Mouse (Mus musculus) MEL-GATA-1-ER (cell line): ENCODE measurements around the gene Stk11ip.
A peak's percentile ranks its signal among the peaks of the same experiment; 100 is the strongest.

Experiments
- DNase-seq: peaks from one replicate; pipeline ENCODE4 v3.0.0-alpha.2; 2012; ENCODE audit warnings: low read depth; ENCODE audit errors: extremely low read depth

Stk11ip gene

DNA sequence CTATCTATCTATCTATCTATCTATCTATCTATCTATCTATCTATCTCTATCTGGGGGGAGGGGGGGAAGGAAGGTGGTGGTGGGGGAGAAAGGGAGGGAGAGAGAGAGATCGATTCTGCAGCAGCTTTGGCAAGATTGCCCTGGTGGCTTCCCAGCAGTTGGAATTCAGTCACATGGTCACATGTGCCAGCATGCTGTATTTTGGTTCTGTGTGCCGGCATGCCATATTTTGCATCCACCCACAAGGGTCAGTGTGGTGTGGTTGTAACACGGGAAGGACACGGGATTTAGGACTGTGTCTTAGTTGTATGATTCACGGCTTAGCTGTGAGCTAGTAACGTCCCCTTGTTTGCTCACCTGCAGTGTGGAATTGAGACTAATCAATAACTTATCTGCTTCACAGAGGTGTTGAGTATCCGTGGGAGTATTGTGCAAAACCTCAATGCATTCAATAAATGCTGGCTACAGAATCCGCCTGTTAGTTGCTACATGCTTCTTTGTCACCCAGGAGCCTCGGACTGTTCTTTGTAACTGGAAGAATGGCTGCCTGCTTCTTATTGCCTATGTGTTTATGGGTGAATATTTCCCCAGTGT, 17.4 kb downstream of the Stk11ip start:
- no peak for DNase-seq

DNA sequence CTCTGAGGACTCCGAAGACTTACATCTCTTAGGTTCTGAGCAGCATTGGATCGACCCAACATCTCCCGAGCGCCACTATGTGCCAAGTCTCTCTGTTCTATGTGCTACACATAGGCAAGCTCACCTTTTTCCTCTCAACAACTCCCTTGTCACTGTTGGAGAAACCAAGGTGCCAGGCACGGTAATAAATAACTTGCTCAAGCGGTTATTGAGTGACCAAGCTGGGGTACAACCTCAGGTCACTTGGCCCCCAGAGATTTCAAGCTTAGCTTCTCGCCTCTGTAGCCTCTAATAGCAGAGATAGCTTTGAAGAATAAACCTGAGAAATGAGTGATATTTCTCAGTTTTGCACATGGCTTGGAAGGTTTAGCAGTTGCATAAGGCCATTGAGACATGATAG, 20.2 kb downstream of the Stk11ip start:
- no peak for DNase-seq

DNA sequence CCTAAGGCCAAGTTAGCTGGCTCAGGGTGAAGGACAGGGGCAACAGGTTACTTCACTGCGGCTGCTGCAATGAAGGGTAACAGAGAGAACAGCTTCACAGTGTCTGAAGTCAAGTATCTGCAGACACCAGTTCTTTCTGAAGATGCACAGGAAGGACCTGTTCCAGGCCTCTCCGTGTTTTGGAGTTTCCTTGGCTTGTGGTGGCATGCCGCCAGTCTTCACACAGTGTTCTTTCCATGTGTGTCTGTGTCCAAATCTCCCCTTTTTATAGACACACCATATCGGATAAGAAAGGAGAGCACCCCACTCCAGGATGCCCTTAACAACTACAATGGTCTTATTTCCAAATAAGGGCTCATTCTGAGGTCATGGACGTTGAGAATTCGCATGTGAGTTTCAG, 23.0 kb downstream of the Stk11ip start:
- DNase-seq, result no peak

DNA sequence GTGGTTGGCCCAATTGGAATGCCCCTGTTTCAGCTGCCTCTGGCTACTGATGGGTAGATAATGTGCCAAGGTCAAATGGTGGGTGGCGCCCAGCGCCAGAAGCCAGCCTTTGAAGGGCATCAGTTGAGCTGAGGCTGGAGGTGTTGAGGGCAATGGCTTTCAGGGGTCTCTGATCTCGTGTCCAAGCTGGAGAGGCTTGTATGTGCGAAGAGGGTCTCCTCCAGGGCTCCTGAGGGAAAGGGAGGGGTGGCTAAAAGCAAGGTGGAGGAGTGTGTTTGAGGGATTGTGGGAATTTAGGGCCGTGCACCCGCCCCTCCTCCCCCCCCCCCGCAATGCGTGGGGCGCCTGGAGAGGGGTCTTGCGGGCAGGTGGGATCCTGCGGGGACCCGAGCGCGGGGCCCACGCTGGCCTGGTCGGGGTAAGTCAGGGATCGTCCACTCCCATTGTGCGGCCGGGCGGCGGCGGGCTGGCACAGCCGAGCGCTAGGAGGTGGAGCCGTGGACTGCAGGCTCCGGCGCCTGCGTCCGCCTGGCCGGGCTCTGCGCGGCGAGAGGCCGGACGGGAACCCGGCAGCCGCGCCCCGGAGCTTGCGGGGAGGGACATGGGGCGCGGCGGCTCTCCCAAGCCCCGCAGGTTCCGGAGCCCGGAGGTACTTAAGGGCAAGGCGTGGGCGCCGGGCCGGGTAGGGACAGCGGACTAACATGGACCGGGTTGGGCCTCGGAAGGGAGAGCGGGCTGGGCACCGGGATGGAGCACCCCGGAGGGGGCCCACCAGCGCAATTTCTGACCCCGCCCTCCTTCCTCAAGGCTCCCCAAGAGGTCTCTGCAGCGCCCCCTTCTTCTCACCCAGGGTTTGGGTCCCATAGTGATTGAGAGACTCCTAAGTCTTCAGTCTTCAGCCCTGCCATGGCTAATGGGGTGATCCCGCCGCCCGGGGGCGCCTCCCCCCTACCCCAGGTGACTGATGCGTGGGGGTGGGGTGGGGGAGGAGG, 24.9 kb downstream of the Stk11ip start, which contains the start of gene Slc4a3:
TSS of gene Slc4a3 (plus strand) at position 302 of the 992 bp plus-strand sequence.
- no peak for DNase-seq

DNA sequence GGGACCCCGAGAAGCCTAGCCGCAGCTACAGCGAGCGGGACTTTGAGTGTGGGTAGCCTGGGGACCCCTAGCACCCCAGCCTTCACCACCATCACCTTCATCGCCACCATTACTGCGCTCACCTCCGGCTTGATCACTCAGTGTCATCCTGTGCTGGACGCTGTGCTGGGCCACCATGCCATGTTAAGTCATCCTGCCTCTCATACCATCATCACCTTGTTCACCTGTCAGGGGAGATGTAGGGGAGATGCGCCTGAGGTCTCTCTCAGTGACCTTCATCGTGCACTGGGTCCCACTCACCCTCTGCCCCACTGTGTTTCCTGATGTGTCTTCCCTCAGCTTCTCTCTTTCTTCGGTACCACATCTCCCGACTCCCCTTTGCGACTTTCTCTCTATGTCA, 26.0 kb downstream of the Stk11ip start:
- DNase-seq, result no peak

DNA sequence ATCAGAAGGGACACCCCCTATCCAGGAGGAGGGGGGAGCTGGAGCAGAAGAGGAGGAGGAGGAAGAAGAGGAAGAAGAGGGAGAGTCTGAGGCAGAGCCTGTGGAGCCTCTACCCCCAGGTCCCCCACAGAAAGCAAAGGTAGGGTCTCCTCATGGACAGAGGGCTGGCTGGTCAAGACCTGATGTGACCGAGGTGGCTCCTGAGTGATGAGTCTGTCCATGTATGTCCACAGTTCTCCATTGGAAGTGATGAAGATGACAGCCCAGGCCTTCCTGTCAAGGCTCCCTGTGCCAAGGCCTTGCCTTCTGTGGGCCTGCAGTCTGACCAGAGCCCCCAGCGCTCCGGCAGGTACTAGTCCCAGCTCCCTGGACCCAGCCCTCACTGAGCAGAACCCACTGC, 26.8 kb downstream of the Stk11ip start:
- DNase-seq, result no peak

DNA sequence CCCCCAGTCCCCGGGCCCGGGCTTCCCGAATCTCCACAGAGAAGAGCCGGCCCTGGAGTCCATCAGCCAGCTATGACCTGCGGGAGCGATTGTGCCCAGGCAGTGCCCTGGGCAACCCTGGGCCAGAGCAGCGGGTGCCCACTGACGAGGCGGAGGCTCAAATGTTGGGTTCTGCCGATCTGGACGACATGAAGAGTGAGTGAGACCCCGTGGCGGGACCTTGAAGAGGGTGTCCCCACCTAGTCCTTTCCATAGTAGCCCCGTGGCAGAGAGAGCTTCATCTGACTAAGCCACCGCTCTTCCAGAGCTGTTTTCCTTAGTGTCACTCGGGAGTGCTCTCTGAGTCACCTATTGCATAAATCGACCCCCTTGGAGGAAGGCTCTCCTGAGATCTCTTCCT, 27.5 kb downstream of the Stk11ip start:
- DNase-seq, result no peak

DNA sequence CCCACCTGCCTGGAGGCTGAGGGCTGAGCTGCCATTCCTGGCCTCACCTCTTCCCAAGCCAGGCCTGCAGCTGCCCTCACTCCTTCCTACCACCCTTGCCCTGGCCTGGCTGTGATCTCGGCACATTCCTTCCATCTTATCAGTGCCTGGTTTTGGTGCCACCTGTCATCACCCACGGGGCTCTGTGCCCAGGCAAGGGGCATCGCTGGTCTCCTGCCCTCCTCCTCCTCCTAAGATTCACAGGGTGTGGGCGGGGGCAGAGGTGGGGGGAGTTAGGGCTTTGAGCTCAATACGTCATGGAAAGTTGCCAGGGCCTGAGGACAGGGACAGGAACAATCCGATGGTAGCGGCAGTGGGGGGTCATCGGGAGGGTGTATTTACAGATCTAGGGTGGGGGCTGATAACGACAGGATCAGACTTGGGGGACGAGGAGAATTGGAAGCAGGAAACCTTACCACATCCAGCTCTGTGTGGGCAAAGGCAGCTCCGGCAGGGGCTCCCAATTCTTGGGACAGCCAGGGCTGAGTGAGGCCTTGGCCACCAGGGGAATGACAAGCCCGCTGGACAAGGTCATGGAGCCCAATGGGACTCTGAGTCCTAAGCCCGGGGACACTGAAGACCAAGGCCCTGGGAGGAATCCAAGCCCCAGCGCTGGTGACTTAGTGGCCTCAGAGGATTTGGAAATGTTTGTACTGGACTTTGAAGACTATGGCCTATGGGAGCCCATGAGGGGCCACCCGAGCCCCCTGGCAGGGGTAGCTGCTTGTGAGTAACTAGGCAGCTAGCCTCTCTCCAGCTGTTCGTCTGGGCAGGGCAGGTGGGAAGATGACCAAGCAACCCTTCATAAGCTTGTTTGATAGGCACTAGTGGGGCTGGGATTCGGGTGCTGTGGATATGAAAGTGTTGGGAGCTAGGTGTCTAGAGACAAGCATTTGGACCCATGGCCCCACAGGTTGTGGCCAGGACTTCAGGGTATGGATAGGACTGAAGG, 28.3 kb downstream of the Stk11ip start:
- DNase-seq, result no peak

DNA sequence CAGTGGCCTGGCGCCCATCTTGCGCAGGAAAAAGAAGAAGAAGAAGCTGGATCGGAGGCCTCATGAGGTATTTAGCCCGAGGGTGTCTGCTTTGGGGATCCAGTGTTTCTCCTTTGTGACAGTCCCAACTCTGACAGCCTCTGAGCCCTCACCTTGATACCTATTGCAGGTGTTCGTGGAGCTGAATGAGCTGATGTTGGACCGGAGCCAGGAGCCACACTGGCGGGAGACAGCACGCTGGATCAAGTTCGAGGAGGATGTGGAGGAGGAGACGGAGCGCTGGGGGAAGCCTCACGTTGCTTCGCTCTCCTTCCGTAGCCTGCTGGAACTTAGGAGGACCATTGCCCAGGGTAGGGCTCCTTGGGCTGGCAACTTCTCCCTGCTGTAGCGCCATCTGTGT, 29.3 kb downstream of the Stk11ip start:
- no peak for DNase-seq

DNA sequence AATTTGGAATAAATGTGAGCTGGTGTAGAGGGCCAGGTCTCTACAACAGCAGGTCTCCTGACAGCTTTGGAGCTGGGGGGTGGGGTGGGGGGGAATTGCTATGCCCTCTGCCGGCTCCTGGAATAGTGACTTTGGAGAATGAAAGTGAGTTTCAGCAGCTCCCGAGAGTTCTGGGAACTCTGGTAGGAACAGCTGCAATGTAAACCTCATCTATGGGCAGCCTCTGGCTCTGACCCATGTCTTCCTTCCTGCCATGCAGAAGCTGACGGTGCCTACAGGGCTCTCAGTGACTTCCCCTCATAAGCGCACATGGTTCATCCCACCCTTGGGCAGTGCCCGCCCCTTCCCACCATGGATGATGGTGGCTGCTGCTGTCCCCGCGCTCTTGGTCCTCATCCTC, 34.4 kb downstream of the Stk11ip start:
- DNase-seq, result no peak

DNA sequence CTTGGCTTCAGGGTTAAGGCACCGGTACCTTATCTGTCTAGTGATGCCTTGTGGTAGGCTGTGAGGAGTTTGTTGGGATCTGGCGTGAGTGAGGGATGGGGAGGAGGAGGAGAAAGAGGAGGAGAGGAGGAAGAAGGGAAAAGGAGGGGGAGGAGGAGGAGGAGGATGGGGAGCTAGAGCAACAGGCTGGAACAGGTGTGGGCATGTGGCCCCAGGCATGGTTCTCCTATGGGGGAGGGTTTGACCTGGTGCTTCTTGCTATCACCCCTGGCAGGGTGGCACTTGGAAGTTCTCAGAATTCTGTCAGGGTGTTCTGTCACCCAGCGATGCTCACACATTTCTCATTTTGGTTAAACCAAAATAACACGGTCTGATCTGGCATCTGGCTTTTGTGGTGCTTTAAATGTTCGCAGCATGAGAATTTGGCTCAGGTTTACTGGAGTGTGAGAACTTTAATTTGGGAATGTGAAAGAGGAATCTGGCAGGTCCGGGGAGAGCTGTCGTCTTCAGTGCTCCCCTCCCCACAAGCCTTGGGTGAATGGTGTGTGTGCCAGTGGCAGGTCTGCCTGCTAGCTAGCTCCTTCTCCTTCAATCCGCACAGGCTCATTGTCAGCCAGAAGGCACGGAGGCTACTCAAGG, 34.9 kb downstream of the Stk11ip start:
- no peak for DNase-seq

DNA sequence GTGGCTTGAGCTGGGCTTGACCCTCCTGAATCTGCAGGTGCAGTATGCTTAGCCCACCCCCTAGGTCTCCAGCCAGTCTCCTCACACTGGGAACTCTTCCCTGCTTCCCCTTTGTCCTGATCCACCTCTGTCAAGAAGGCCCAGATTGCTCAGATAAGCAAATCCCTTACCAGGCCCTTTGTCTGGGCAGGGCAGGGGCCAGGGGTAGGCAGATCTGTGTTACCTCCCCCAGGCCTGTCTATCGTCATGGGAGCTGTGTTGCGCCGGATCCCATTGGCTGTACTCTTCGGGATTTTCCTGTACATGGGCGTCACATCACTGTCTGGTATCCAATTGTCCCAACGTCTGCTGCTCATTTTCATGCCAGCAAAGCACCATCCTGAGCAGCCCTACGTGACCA, 35.7 kb downstream of the Stk11ip start:
- DNase-seq, result no peak

DNA sequence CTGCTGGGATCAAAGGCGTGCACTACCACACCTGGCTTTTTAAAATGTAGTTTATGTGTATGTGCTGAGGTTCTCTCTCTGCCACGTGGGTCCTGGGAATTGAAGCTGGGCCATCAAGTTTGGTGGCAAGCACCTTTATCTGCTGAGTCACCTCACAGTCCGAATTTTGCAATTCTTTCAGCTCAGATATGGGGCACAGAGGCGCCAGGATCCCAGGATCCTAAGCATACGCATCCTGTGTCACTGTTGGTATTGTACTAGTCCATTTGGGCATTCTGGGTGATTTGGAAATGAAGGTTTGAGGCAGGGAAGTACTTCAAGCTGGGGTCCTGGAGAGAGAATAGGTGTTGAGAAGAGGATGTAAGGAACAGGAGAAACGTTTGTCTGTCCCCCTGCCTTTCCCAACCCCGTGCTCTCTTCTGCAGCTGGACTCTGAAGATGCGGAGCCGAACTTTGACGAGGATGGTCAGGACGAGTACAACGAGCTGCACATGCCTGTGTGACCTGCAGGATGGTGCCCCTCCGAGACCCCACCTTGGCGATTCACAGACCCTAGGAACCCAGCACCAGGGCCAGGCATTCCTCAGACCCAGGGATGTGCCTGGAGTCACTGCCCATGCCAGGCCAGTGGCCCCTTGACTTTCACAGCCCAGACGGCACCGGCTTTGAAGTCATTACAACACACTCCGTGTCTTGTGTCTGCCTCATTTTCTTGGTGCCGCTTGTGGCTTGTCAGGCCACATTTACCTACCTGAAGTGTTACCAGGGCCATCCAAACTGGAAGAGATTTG, 37.3 kb downstream of the Stk11ip start:
- no peak for DNase-seq

DNA sequence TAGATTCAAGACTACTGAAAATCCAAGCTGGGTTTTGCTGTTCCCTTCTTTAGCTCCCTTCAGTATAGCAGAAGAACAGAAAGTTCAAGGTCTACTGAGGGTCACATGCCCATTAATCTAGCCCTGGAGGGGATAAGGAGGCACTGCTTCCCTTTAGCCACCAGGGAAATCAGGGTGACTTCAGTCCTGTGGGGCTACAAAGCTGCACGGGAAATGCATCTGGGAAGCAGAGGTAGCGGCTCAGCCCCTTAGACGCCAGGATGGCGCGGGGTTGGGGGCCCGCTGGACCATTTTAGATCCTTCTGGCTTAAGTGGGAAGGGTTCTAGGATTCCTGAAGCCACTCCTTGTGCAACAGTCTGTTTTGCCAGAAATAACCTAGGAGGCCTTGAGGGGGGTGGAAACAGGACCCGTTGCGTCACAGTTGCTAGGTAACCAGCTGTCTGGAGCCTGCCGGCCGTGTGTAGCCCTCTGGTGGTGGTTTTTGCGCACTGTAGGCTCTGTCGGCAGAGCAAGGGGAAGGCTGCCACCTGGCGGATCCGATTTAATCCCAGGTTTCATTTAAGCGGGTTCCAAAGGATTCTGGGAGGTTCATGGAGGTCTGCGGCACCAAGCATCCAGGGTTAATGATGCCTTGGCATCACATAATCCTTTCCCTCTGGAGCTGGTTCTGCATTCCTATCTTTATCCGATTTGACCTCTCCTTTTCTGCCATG, 38.0 kb downstream of the Stk11ip start:
- DNase-seq, result peak; percentile 4

DNA sequence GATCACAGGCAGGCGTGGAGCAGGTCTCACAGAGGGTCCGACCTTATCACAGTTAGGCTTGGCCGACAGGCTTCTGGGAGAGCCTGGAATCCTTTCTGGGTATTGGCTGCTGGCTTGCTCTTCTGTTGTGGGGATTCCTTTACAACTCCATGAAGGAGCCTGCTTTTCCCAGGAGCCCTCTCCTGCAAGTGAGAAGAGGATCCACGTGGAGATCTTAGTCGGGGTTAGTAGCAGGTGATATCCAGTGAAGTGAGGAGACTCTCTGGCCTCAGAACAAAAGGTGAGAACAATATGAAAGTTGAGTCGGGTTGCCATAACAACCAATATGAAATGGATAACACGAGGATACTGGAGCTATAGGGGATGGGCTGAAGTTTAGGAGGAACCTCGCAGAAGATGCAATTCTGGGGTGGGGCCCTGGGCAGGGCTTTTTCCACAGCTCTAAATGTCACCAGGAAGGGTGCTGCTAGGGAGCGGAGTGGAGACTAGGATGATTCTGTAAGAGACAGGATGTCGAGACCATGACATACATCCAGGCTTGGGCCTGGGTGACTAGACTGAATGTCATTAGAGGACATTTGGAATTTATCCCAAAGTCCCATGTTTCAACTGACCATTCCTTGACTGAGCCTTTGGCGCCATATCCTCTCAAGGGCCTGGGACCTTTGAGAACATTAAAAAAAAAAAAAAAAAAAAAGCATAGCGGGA, 39.0 kb downstream of the Stk11ip start:
- no peak for DNase-seq

DNA sequence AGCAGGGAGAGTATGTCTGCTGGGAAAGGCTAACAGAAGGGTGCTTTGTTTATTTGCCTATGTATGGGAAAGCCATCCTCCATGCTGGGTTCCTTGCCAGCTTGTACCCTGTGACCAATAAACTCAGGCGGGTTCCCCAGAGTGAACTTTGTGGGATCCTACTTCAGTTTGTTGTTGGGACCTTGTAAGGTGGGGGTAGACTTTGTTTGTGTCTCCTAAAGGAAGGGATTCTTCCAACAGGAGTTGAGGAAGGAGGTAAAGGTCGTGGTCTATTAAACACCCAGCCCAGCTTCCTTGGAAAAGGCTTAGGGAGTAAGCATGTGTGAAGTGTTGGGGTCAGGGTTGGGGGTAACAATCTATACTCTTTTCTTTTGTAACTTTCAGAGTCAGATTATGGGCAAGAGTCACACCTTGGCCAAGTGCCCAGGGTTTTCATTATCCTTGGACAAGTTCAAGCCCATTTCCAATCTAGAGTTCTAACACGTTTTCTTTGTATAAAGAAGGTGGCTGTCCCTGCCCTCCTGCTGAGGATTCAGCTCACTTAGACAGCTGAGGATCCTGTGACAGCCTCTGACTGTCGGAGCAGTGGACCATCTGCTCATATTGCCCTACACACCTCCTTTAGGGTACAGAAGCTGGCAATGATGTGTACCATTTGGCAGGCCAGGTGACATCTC, 40.0 kb downstream of the Stk11ip start:
- no peak for DNase-seq

DNA sequence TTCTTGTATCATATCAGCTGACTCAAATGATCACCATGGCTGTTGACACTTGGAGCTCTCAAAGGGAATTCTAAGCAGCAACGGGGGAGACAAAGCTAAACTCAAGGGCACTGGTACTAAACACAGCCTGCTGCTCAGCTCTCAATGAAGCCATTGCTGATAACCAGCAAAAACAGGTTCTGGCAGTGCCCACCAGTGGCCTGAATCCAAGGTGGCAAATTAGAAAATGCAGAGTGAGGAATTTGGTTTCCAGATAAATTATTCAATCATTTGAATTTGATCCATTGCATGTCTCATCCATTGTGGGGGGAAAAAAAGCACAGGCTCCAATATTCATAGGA, 40.5 kb downstream of the Stk11ip start:
- no peak for DNase-seq

DNA sequence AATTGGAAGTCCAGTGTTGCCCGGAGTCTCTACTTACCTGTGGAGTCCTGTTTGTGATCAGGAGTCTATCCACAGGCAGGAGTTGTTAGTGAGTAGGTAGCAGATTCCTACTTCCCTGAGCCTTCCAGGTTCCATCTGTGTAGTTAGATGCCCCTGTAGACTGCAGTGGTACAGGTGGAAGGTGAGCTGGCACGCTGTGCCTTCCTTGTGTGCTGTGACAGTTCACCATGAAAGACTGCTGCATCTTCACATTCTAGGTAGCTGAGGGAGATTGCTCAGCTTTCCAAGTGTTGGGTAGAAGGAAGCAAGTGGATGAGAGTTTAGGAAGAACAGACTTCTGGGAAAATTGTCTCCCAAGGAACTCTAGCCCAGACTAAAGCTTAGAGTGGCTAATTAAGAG, 42.8 kb downstream of the Stk11ip start:
- DNase-seq, result no peak

DNA sequence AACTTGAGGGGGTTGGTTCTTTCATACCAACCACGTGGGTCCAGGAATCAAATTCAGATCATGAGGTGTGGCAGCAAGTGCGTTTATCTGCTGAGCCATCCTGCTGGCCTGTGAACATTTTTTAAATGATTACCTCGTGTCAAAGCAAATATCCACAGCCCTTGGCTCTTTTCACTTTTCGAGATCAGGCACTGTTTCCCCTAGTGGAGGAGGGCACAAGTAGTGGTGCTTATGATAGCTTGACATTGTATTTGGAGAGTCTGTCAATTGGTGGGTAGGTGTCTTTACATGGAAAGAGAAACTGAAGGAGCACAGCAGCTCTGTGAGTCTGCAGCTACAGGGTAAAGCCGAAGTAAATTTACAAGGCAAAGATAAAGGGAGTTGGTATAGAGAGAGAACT, 43.6 kb downstream of the Stk11ip start:
- DNase-seq, result no peak
